Mouse (Mus musculus) ES-E14 (cell line): ENCODE measurements around the gene Mast4.
"Not testable (repeated sequence)": the region's sequence is repeated elsewhere in the genome, so short reads cannot be mapped to it uniquely, and the experiment has no call there.

ENCODE experiments used
- CHD2 ChIP-seq: IDR thresholded peaks from 2 replicates; pipeline ENCODE4 v1.6.1; 2014; ENCODE audit warnings: mild to moderate bottlenecking, low read depth, low read length, inconsistent platforms
- HCFC1 ChIP-seq: IDR thresholded peaks from 2 replicates; pipeline ENCODE4 v1.6.1; 2012; ENCODE audit warnings: low read length, inconsistent platforms, borderline replicate concordance; ENCODE audit not compliant: insufficient read depth

- not testable (repeated sequence) for TF ChIP-seq CHD2, HCFC1
These were observed 605.3 kb downstream of the Mast4 start for GRCm38 (mm10) chr13:102728951-102729350.
